Mouse (Mus musculus) spleen, adult 18-20 months (tissue): Measurements from ENCODE around the gene Mylpf.
"Not testable (repeated sequence)": the region's sequence is repeated elsewhere in the genome, so short reads cannot be mapped to it uniquely, and the experiment has no call there.

Source experiments
- DNase-seq, 2 experiments: peaks; one replicate each; pipeline ENCODE4 v3.0.0; 2022; ENCODE audit warnings: mixed read lengths in 2 of 2

Mylpf gene

GRCm38 (mm10) chr7:127208553-127209438 lies at the start of gene Mylpf:
Gene Mylpf (plus strand): TSS chr7:127208890.
- peak; percentile 90 to 91 for DNase-seq

- no peak for DNase-seq
Measured at GRCm38 (mm10) chr7:127162546-127162945, 46.1 kb upstream of the Mylpf start.

DNA sequence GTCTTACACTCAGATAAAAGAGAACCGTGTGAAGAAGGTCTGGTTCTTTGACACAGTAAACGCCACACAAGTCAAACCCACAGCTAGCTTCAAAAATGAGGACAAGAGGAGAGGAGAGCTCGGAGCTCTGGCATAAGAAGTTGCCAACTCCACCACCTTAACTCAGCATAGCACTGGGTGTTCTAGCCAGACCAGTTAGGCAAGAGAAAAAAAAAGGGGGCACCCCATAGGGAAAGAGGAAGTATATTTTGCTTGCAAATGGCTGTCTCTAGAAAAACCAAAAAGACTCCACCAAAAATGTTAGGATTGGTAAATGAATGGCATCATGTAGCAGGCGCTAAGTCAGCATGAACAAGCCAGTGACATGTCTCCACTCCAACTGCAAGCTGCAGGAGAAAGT lies 44.7 kb upstream of the Mylpf start:
- no peak for DNase-seq

DNA sequence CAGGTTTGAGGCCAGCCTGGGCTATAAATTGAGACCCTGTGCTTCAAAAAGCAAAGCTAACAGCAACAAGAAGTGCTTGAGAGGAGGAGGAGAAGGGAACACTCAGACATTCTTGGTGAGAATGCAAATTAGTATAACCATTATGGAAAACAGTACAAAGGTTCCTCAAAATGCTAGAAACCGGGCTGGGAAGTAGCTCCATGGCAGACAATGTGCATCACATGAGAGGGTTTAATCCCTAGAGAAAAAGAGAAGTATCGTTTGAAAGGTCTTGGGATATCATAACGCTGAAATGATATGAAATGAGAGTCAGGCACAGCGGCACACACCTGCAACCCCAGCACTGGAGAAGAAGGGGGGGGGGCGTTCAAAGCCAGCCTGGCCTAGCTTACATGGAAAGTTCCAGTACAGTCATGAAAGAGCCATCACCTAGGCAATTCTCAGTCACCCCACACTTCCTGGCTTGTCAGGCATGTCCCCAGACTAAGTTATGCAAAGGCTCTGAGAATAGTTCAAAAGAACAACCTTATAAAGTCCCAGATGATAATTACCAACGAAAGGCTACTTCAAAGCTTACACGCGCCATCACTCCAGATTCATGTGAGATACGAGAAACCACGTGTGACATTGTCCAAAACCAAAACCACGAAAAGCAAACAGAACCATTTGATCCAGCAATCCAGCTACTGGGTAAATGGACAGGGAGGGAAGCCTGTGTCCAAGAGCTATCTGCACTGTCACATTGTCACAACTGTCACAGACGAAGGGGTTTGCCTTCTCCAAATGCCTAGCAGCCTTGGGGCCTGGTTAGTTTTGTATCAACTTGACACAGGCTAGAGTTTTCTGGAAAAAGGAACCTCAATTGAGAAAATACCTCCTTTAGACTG lies 42.8 kb upstream of the Mylpf start:
- DNase-seq = no peak

DNA sequence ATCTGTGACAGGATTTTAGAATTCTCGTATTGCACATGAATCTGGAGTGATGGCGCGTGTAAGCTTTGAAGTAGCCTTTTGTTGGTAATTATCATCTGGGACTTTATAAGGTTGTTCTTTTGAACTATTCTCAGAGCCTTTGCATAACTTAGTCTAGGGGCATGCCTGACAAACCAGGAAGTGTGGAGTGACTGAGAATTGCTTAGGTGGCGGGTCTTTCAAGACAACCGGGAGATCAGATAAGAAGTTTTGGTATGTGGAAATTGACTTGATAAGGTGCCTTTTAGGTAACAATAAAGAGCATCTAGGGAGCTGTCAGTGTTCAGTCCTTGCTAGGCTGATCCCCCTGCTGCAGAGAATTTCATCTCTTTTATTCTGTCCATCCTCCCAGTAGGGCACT lies 42.2 kb upstream of the Mylpf start:
- DNase-seq = no peak

- no peak for DNase-seq
Measured at GRCm38 (mm10) chr7:127176937-127177336, 31.8 kb upstream of the Mylpf start.

- DNase-seq = no peak
Measured at GRCm38 (mm10) chr7:127180783-127181182, 27.9 kb upstream of the Mylpf start.

DNA sequence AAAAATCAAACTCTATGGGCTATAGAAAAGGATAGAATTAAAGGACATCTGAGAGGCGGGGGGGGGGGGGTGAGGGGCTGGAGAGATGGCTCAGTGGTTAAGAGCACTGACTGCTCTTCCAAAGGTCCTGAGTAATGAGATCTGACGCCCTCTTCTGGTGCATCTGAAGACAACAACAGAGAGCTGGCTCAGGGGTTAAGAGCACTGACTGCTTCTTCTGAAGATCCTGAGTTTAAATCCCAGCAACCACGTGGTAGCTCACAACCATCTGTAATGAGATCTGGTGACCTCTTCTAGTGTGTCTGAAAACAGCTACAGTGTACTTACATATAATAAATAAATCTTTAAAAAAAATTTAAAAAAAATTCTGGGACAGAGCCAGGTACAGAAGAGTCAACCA lies 27.0 kb upstream of the Mylpf start:
- DNase-seq = not testable (repeated sequence)

DNA sequence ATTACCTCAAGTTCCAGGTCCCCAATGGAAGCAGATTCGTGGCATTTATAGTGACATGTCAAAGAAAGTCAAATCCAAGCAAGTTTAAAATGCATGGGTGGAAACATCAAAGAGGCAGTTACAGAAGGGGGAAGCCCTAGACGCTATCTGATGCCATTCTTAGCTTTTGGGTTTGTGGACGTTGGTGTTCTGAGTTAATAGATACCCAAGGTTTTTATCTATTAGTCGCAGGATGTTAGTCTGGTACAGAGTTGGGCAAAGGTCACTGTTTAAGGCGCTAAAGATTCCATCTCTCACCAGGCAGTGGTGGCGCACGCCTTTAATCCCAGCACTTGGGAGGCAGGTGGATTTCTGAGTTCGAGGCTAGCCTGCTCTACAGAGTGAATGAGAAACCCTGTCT lies 25.3 kb upstream of the Mylpf start:
- no peak for DNase-seq

DNA sequence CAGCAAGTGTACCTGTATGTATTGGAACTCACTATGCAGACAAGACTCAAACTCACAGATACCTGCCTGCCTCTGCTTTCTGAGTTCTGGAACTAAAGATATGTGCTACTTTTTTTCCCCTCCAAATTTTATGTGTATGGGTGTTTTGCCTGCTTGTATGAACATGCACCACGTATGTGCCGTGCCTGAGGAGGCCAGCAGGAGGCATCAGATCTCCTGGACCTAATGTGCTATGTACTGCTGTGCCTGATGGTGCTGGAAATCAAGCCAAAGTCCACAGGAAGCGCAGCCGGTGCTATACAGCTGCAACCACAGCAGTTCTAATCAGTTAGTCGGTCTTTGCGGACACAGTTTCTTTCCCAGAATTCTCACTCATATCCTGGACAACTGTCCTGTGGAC lies 24.9 kb upstream of the Mylpf start:
- DNase-seq = no peak

- DNase-seq = no peak
Measured at GRCm38 (mm10) chr7:127184720-127185119, 24.0 kb upstream of the Mylpf start.

- DNase-seq = no peak
Measured at GRCm38 (mm10) chr7:127185601-127186000, 23.1 kb upstream of the Mylpf start.

GRCm38 (mm10) chr7:127187351-127187750 lies 21.3 kb upstream of the Mylpf start:
- no peak for DNase-seq

- no peak for DNase-seq
Measured at GRCm38 (mm10) chr7:127188305-127189276, 20.1 kb upstream of the Mylpf start.

DNA sequence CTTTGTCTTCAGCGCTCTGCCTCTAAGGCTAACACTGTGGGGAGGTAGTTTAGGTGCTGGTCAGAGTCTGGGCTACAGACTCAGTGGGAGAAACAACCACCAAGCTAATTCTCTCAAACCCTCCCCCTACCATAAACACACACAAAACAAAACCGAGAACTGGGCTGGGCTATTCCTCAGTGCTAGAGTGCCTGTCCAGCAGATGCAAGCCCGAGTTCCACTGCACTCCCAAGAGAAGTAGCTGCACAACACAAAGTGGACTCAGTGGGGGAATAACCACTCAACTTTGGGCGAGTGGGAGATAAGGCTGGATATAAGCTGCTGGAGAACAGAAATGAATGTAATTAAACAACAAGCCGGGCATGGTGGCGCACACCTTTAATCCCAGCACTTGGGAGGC lies 18.0 kb upstream of the Mylpf start:
- no peak for DNase-seq

- no peak for DNase-seq
Measured at GRCm38 (mm10) chr7:127192989-127193388, 15.7 kb upstream of the Mylpf start.

GRCm38 (mm10) chr7:127194011-127194632 lies 14.6 kb upstream of the Mylpf start:
- no peak for DNase-seq

DNA sequence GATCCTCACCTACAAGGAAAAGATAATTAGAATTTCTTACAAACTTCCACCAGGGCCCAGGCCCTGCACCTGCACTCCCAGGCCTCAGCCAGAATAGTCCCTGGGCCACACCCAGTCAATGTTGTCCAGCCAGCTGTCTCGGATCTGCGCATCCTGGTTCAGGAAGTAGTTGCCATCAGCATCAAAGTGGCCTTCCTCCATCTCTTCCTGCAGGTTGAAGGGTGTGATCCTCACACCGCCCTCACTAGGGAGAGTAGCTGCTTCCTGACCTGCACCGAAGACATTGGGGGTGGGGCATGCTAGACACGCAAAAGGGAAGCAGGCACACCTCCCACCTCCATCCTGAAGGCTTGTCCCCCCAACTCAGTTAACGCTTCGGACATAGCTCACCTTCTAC lies 14.1 kb upstream of the Mylpf start:
- no peak for DNase-seq

GRCm38 (mm10) chr7:127195544-127196295 lies 13.0 kb upstream of the Mylpf start, which contains the start of gene Cd2bp2:
Gene Cd2bp2 (minus strand): TSS chr7:127196050.
- peak; percentile 86 to 87 for DNase-seq

GRCm38 (mm10) chr7:127196484-127196883 lies 12.2 kb upstream of the Mylpf start:
- DNase-seq = no peak

DNA sequence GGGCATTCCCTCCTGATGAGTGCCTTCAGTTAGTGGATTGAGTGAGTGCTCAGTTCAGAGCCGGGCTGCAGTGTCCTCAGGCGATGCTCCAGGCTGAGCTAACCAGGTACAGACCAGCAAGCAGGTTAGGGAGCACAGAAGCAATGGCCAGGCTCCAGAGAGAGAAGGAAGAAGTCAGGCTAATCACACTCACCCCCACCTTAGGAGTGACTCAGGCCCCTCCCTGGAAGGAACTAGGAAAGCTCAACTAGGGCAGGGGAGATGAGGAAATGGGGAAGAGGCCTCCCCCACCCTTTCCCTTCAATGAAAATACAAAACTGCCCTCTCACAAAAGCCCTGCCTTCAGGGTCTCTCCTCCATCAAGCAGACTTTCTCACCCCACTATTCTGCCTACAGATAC lies 2.1 kb upstream of the Mylpf start:
- DNase-seq = no peak
